Mouse (Mus musculus): ENCODE data around the gene Rere. TPM values are rescaled to one million over a fixed set of nuclear protein-coding genes. Genes with fewer than 3 reads are reported as not detected.
"Not testable (repeated sequence)": the region's sequence is repeated elsewhere in the genome, so short reads cannot be mapped to it uniquely, and the experiment has no call there.

The Rere gene
- polyA plus RNA-seq, 1 experiment from 2014 or later: 31.9 TPM

DNA sequence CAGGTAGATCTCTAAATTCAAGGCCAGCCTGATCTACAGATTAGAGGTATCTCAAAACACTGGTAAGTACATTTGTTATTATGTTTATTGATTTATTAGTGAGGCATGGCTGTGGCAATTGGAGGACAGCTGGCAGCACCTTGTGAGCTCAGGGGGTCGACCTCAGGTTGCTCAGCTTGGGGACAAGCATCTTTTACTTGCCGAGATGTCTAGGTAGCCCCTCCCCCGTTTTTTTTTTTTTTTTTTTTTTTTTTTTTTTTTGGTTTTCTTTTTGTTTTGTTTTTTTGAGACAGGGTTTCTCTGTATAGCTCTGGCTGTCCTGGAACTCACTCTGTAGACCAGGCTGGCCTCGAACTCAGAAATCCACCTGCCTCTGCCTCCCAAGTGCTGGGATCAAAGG is 10.7 kb upstream of the Rere start:
- not testable (repeated sequence) for H3K36me3 ChIP-seq; ATAC-seq (ENCODE audit: borderline replicate concordance, extremely low read depth, low FRiP score, low TSS enrichment); H3K27me3 ChIP-seq; H3K27ac ChIP-seq; H3K9me3 ChIP-seq; H3K9ac ChIP-seq; H3K4me3 ChIP-seq; H3K4me2 ChIP-seq
- H3K4me1 ChIP-seq: peaks cover 43% of the 10 kb centered on the region
- whole genome bisulfite sequencing: 59% methylated on average over 4 of the region's 4 CpGs

DNA sequence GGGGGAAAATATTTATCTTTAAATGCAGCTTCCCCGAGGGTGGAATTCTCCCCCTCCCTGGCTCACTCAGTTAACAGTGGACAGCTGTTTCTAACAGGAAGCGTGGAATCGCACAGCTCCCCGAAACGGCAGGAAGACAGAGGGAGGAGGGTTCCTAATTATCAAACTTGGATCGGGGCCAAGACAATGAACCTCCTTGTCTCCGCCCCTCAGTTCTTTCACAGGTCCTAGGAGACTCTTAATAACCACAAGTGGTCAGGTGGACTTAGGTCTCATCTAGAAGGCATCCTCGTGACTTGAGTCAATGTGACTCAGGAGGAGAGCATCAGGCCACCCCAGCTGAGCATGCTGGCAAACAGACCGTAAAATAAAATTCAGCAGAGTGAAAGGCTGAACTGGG is 8.7 kb upstream of the Rere start:
- no peak for ATAC-seq (ENCODE audit: borderline replicate concordance, extremely low read depth, low FRiP score, low TSS enrichment)
- 1% methylated on average over 9 of the region's 9 CpGs for WGBS
- no peak overlapping the region for H3K9ac ChIP-seq

DNA sequence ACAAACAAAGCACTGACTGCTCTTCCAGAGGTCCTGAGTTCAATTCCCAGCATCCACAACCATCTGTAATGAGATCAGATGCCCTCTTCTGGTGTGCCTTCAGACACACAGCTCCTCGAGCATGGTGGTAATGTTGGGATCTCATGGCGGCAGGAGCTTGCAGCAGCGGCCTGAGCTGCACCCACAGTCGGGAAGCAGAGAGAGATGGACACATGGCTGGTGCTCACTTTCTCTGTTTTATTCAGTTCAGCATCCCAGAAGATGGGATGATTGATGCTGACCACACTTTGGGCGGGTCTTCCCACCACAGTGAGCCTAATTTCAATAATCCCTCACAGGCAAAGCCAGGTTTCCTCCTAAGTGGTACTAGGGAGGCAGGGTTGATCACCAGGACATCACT is 5.9 kb upstream of the Rere start:
- Histone ChIP-seq H3K9ac (no peak overlapping the region), H3K4me2 (no peak overlapping the region), H3K27ac (no peak overlapping the region), H3K4me3 (no peak overlapping the region), H3K4me1 (peaks cover 23% of the 10 kb centered on the region), H3K9me3 (no peaks in the 10 kb centered on the region), H3K27me3 (no peaks in the 10 kb centered on the region), H3K36me3 (no peaks in the 10 kb centered on the region)
- WGBS: 77% methylated on average over 5 of the region's 5 CpGs
- ATAC-seq (ENCODE audit: borderline replicate concordance, extremely low read depth, low FRiP score, low TSS enrichment): no peak

More for the DNA sequence above, 8.7 kb upstream of the Rere start:
- no peaks in the 10 kb centered on the region for H3K36me3 ChIP-seq
- H3K27ac ChIP-seq: peak overlapping the region; percentile 43
- no peaks in the 10 kb centered on the region for H3K9me3 ChIP-seq
- H3K4me3 ChIP-seq: no peak overlapping the region
- no peaks in the 10 kb centered on the region for H3K27me3 ChIP-seq
- H3K4me1 ChIP-seq: peaks cover 33% of the 10 kb centered on the region
- H3K4me2 ChIP-seq: peak overlapping the region; percentile 34; the same call in 1 of the 2 replicates

DNA sequence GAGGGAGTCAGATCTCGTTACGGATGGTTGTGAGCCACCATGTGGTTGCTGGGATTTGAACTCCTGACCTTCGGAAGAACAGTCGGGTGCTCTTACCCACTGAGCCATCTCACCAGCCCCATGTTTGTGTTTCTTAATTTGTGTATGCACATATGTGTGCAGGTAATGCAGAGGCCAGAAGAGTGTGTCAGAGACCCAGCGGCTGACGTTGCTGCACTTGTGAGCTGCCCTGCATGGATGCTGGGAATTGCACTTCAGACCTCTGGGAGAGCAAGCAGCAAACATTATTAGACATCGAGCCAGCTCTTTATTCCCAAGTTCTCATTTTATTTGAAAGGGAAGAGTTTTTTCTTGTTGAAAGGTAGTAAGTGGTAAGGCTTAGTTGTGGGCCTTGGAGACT is 2.1 kb upstream of the Rere start:
- H3K4me1 ChIP-seq: peaks cover 23% of the 10 kb centered on the region
- not testable (repeated sequence) for H3K9me3 ChIP-seq; ATAC-seq (ENCODE audit: borderline replicate concordance, extremely low read depth, low FRiP score, low TSS enrichment); H3K27ac ChIP-seq; H3K36me3 ChIP-seq; H3K9ac ChIP-seq; H3K4me3 ChIP-seq; H3K27me3 ChIP-seq; H3K4me2 ChIP-seq
- WGBS: 79% methylated on average over 7 of the region's 7 CpGs

DNA sequence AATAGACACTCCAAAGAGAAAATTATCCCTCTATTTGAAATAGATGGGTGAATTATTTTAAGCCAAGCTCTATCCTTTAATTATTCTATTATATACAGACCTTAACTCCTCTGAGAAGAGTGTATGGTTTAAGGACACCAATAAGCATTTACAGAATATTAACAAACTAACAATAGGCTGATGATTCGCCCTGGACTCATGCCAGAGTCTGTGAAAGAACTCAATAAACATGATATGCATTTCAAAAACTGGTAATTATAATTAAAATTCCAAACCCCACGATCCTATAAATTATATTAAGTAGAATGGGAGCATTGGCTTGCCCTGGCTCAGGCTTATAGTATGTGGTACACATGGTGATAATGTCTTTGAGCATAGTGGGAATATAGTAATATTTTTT is 1.4 kb upstream of the Rere start:
- Histone ChIP-seq H3K4me1 (peaks cover 26% of the 10 kb centered on the region), H3K27me3 (no peaks in the 10 kb centered on the region), H3K9ac (no peak overlapping the region), H3K36me3 (no peaks in the 10 kb centered on the region), H3K9me3 (no peaks in the 10 kb centered on the region), H3K4me3 (no peak overlapping the region), H3K4me2 (no peak overlapping the region), H3K27ac (no peak overlapping the region)
- WGBS: 50% methylated on average over 2 of the region's 2 CpGs
- ATAC-seq (ENCODE audit: borderline replicate concordance, extremely low read depth, low FRiP score, low TSS enrichment): no peak

DNA sequence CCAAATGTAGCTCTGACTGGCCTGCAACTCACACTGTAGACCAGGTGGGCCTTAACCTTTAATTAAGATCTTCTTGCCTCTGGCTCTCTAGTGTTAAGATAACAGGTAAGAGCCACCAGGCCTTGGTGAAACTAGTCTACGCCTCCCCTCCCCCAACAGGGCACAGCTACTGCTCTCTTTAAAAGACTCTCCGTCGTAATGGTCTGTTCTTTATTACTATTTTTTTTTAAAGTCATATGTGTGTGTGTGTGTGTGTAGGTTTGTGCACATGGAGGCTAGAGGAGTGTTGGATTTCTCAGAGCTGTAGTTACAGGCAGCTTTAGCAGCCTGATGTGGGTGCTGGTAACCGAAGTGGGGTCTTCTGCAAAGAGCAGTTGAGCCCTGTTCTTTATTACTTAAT is 987 bp upstream of the Rere start:
- H3K27ac ChIP-seq: peak overlapping the region; percentile 97
- H3K4me1 ChIP-seq: peaks cover 28% of the 10 kb centered on the region
- H3K9ac ChIP-seq: no peak overlapping the region; the same call in 1 of the 2 replicates
- no peak for ATAC-seq (ENCODE audit: borderline replicate concordance, extremely low read depth, low FRiP score, low TSS enrichment)
- peak overlapping the region; percentile 56 for H3K4me2 ChIP-seq
- H3K4me3 ChIP-seq: peak overlapping the region; percentile 96
- H3K36me3 ChIP-seq: no peaks in the 10 kb centered on the region
- 42% methylated on average over 4 of the region's 4 CpGs for WGBS
- no peaks in the 10 kb centered on the region for H3K9me3 ChIP-seq
- H3K27me3 ChIP-seq: no peaks in the 10 kb centered on the region

DNA sequence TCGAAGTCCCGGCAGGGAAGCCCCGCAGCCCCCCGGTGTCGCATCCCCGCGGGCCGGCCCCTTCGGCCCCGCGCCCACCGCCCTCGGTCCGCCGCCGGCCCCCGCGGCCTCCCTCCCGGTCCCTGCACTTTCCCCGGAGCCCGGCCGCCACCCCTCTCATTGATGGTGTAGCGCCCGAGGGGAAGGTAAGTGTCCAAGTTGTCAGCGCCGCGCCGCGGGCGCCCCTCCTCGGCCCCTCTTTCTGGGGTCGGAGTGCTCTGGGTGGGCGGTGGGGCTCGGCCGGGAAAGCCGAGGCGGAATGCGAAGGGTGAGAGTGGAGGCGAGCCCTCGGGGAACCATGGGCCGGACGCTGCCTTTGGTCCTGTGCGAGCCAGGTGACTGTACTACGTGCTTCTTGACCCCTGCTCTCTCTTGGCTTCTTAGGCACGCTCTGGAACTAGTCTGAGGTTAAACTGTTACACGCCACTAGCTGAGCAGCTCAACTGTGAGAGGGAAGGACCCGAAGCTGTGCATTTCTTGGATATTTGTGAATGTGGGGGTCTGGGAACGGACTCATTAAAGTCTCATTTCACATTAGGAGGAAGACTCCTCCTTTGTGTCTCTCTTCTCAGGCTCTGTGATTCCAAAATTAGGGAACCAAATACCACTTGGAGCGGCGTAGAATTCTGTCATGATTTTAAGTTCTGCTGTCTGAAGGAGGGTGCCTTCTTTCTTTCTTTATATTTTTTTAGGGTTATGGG is 615 bp downstream of the Rere start:
- Histone ChIP-seq H3K4me2 (peak overlapping the region; percentile 58), H3K27me3 (no peaks in the 10 kb centered on the region), H3K9me3 (no peaks in the 10 kb centered on the region), H3K4me3 (peak overlapping the region; percentile 96), H3K36me3 (no peaks in the 10 kb centered on the region), H3K4me1 (peaks cover 38% of the 10 kb centered on the region), H3K27ac (peak overlapping the region; percentile 97), H3K9ac (peak overlapping the region; percentile 99)
- ATAC-seq (ENCODE audit: borderline replicate concordance, extremely low read depth, low FRiP score, low TSS enrichment): peak; percentile 24; the same call in 1 of the 2 replicates
- WGBS: under 1% methylated on average over 50 of the region's 50 CpGs

DNA sequence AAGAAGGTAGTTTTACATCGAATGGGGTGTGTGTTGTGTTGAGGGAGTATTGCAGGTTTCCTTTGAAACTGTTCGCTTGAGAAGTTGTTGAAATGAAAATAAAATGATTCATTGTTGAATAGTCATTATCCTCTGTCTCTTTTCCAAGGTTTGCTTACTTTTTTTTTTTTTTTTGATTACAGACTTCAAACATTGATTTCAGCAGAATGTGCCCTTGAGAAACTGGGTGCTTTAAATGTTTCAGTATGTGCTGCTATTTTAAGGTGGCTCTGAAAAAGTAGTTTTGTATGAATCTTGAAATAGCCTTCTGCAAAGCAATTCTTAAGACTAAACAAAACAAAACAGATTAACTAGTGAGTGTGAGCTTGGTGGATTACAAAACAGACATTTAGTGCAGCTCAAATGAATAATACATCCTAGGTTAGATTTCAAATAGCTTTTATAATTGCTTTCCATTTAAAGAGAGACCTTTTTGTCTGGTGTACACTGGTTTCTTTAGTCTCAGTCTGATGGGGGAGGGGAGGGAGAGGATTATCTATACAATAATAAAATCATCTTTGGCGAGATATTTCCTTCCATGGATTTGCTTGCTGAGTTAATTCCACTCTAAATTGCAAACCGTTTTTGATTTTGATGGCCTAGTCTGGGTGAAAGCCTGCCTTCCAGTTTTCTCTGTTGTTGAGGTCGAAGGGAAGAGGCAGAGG is 1.3 kb downstream of the Rere start:
- WGBS: 5% methylated on average over 5 of the region's 5 CpGs
- no peak for ATAC-seq (ENCODE audit: borderline replicate concordance, extremely low read depth, low FRiP score, low TSS enrichment)
- H3K27me3 ChIP-seq: no peaks in the 10 kb centered on the region

DNA sequence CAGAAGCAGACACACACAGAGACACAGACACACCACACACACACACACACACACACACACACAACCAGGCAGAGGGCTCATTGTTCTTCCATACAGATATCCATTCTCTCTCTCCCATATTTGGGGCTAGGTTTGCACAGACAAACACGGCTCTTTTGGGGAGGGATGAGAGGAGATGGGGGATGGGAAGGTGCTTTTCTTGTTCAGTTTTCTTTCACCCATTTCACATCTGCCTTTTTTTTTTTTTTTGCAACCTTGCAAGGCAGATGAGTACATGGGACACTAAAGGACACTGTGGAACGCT is 1.8 kb downstream of the Rere start:
- H3K27ac ChIP-seq: peak overlapping the region; percentile 22; the same call in 1 of the 2 replicates
- no peak for ATAC-seq (ENCODE audit: borderline replicate concordance, extremely low read depth, low FRiP score, low TSS enrichment)
- no peaks in the 10 kb centered on the region for H3K9me3 ChIP-seq
- peaks cover 38% of the 10 kb centered on the region for H3K4me1 ChIP-seq
- no peaks in the 10 kb centered on the region for H3K36me3 ChIP-seq
- 20% methylated on average over 2 of the region's 2 CpGs for WGBS
- peak overlapping the region; percentile 96 for H3K4me3 ChIP-seq
- peak overlapping the region; percentile 99; the same call in 1 of the 2 replicates for H3K9ac ChIP-seq
- no peaks in the 10 kb centered on the region for H3K27me3 ChIP-seq
- H3K4me2 ChIP-seq: peak overlapping the region; percentile 58

More for the DNA sequence above, 1.3 kb downstream of the Rere start:
- Histone ChIP-seq H3K9me3 (no peaks in the 10 kb centered on the region), H3K4me3 (peak overlapping the region; percentile 96), H3K36me3 (no peaks in the 10 kb centered on the region), H3K4me1 (peaks cover 38% of the 10 kb centered on the region), H3K9ac (peak overlapping the region; percentile 99), H3K27ac (peak overlapping the region; percentile 97), H3K4me2 (peak overlapping the region; percentile 58)

DNA sequence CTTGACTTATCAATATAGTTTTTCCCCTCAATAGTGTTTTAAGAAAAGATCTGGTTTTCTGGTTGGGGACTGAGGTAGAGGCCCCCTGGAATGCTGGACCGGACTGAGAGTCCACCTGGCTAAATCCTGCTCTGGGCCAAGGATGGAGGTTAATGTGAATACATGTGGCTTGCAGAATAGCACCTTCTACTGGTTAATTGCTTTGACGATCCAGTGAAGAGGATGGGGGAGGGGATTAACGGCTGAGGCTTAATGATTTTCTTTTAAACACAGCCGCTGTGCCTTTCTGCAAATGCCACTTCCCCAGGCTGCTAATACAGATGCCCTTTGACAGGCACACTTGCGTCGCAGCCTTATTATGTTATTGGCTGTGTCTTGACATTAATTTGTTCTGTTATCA is 2.5 kb downstream of the Rere start:
- no peak overlapping the region for H3K27ac ChIP-seq
- peak overlapping the region; percentile 58 for H3K4me2 ChIP-seq
- 14% methylated on average over 6 of the region's 6 CpGs for WGBS
- peak overlapping the region; percentile 96 for H3K4me3 ChIP-seq
- H3K9ac ChIP-seq: peak overlapping the region; percentile 10; the same call in 1 of the 2 replicates
- no peak for ATAC-seq (ENCODE audit: borderline replicate concordance, extremely low read depth, low FRiP score, low TSS enrichment)
- H3K4me1 ChIP-seq: peaks cover 38% of the 10 kb centered on the region
- H3K27me3 ChIP-seq: no peaks in the 10 kb centered on the region
- no peaks in the 10 kb centered on the region for H3K9me3 ChIP-seq
- H3K36me3 ChIP-seq: no peaks in the 10 kb centered on the region

DNA sequence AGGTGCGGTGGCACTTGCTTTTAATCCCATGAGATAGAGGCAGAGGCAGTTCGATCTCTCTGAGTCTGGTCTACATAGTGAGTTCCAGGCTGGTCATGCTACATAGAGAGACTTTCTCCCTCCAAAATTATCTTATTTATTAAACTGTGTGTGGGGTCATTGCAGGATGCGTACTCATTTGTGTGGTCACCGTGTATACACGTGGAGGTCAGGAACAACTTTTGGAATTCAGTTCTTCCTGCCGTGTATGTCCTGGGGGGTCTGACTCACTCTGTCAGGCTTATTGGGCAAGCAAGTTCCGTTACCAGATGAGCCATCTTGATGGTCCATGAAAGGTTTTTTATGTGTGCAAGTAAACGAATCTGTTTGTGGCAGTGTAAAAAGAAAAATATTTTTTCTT is 5.5 kb downstream of the Rere start:
- H3K4me1 ChIP-seq: peaks cover 33% of the 10 kb centered on the region
- 77% methylated on average over 8 of the region's 8 CpGs for WGBS

DNA sequence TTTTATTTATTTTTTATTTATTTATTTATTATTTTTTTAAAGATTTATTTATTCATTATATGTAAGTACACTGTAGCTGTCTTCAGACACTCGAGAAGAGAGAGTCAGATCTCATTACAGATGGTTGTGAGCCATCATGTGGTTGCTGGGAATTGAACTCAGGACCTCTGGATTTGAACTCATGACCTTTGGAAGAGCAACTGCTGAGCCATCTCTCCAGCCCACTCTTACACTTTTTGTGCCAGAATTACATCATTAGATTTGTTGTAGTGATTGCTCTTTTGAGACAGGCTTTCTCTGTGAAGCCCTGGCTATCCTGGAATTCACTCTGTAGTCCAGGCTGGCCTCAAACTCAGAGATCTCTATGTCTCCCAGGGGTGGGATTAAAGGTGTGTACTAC is 6.0 kb downstream of the Rere start:
- H3K27ac ChIP-seq; H3K27me3 ChIP-seq; H3K9ac ChIP-seq; H3K4me2 ChIP-seq; H3K36me3 ChIP-seq; H3K4me3 ChIP-seq; H3K9me3 ChIP-seq; ATAC-seq (ENCODE audit: borderline replicate concordance, extremely low read depth, low FRiP score, low TSS enrichment): not testable (repeated sequence)
- H3K4me1 ChIP-seq: peaks cover 33% of the 10 kb centered on the region
- 74% methylated on average over 1 of the region's 1 CpGs for WGBS

More for the DNA sequence above, 5.5 kb downstream of the Rere start:
- no peaks in the 10 kb centered on the region for H3K27me3 ChIP-seq
- H3K4me3 ChIP-seq: no peak overlapping the region
- no peaks in the 10 kb centered on the region for H3K36me3 ChIP-seq
- no peak for ATAC-seq (ENCODE audit: borderline replicate concordance, extremely low read depth, low FRiP score, low TSS enrichment)
- H3K9me3 ChIP-seq: no peaks in the 10 kb centered on the region
- H3K4me2 ChIP-seq: no peak overlapping the region
- no peak overlapping the region for H3K27ac ChIP-seq
- no peak overlapping the region for H3K9ac ChIP-seq
